Mouse (Mus musculus) c-Kit-positive CD71-positive TER-119-positive erythroid progenitor cells, embryonic 14.5 days (primary cell): Measurements from ENCODE around the gene Ltb4r1.

Source experiments
- DNase-seq: peaks from one replicate; pipeline ENCODE4 v3.0.0-alpha.2; 2013; ENCODE audit warnings: low spot score

Gene Ltb4r1

GRCm38 (mm10) chr14:55747051-55747847 is 18.5 kb upstream of the Ltb4r1 start:
- DNase-seq: no peak

- no peak for DNase-seq
Measured at GRCm38 (mm10) chr14:55757566-55757965, 8.2 kb upstream of the Ltb4r1 start.

- DNase-seq: peak; percentile 56
Measured at GRCm38 (mm10) chr14:55758363-55758784, 7.4 kb upstream of the Ltb4r1 start, which contains the start of gene Cideb. TSS of gene Cideb (minus strand) at chr14:55758458.

- peak; percentile 62 for DNase-seq
Measured at GRCm38 (mm10) chr14:55760156-55760555, 5.6 kb upstream of the Ltb4r1 start.

- no peak for DNase-seq
Measured at GRCm38 (mm10) chr14:55761163-55761562, 4.6 kb upstream of the Ltb4r1 start, which contains the start of gene Ltb4r2. TSS of gene Ltb4r2 (plus strand) at chr14:55761428.

- no peak for DNase-seq
Measured at GRCm38 (mm10) chr14:55762001-55762821, 3.6 kb upstream of the Ltb4r1 start.

- no peak for DNase-seq
Measured at GRCm38 (mm10) chr14:55763166-55763565, 2.6 kb upstream of the Ltb4r1 start.

- DNase-seq: no peak
Measured at GRCm38 (mm10) chr14:55767519-55768414, 2.0 kb downstream of the Ltb4r1 start.

GRCm38 (mm10) chr14:55768555-55768954 is 2.8 kb downstream of the Ltb4r1 start:
- DNase-seq: no peak

- DNase-seq: peak; percentile 43
Measured at GRCm38 (mm10) chr14:55769087-55769703, 3.4 kb downstream of the Ltb4r1 start.

- no peak for DNase-seq
Measured at GRCm38 (mm10) chr14:55776711-55777110, 10.9 kb downstream of the Ltb4r1 start.

GRCm38 (mm10) chr14:55777176-55777575 is 11.4 kb downstream of the Ltb4r1 start:
- no peak for DNase-seq

- DNase-seq: no peak
Measured at GRCm38 (mm10) chr14:55777806-55778205, 12.0 kb downstream of the Ltb4r1 start.

GRCm38 (mm10) chr14:55778686-55779085 is 12.9 kb downstream of the Ltb4r1 start:
- no peak for DNase-seq

- DNase-seq: no peak
Measured at GRCm38 (mm10) chr14:55779656-55780055, 13.9 kb downstream of the Ltb4r1 start.

- DNase-seq: no peak
Measured at GRCm38 (mm10) chr14:55780736-55781135, 15.0 kb downstream of the Ltb4r1 start.

GRCm38 (mm10) chr14:55781310-55781709 is 15.5 kb downstream of the Ltb4r1 start:
- peak; percentile 67 for DNase-seq

- DNase-seq: no peak
Measured at GRCm38 (mm10) chr14:55782361-55782960, 16.7 kb downstream of the Ltb4r1 start.

- no peak for DNase-seq
Measured at GRCm38 (mm10) chr14:55783171-55783957, 17.6 kb downstream of the Ltb4r1 start.

GRCm38 (mm10) chr14:55783958-55784235 is 18.1 kb downstream of the Ltb4r1 start, which contains the start of gene Adcy4:
TSS of gene Adcy4 (minus strand) at chr14:55784095.
- DNase-seq: no peak
